Mouse (Mus musculus): ENCODE data around the gene Plcb4.
"Not testable (repeated sequence)": the region's sequence is repeated elsewhere in the genome, so short reads cannot be mapped to it uniquely, and the experiment has no call there.

Plcb4 gene

DNA sequence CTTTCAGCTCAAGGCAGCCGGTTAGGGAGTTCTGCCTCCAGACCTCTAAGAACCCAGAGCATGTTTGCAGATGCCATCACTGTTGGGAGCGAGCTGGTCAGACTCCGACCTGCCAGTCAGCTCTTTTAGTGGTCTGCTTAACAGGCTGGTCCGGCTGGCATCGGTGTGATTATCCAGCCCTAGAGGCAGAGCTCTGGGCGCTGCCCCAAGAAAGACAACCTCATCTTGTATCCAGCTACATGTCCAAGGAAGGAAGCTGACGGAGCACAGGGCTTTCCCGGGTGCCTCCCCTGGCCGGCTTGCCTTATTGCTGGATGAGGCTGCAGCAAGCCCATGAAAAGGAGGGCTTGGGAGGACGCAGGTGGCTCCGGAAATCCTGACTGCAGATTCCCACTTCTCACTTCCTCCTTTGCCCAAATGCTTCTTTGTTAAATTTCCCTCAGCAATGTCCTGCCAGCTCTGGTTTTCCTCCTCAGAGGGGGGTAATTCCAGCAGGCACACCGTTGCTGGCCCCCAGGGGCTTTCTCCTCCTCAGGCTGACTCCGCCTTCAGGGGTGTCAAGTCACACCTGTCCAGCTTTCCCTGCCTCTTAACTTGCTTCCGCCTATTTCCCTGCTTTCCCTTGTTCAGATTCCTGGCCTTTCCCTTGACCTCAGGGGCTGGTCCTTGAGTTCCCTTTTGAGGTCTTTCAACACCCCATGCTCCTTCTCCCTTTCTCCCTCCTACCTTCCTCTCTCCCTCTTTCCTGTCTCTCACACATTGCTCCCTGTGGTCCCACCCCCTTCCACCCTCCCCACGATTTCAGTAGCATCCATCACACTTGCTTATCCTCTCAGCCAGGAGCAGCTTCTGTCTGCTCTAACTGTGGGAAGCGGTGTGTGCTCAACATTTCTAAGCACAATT lies 58.7 kb downstream of the Plcb4 start:
- no peak for DNase-seq (ENCODE audit: low read depth)

DNA sequence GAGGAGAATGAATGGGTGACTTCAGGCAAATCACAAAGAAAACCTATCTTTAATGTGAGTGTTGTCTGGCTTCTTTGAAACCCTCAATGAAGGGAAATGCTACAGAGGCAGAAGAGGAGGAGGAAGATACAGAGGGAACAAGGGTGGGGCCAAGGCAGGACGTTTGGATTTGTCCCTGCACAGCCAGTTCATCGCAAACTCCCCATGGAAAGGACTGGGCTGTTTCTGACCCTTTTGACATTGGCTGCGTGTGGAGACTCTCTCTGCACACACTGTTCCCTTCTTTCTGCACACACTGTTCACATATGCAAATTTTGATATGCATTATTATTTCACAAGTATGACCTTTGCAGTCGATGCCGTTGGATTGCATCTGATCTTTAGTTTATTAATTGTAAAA lies 63.3 kb downstream of the Plcb4 start:
- DNase-seq (ENCODE audit: low read depth): no peak

DNA sequence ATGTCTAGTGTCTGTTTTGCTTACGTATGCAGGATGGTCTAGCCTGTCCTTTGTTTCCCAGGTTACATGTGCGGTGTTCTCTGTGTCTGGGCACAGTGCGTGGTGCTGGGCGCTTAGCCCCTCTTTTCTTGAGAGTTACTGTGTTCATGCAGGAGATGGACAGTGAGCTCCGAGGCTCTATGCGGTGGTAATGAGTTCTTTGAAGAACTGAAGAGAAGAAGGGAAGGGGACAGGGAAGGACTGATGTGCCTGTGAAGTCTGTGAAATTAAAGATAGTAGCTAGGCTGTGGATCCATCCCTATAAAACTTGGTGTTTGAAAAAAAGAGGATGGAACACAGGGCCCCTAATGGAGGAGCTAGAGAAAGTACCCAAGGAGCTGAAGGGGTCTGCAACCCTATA lies 64.6 kb downstream of the Plcb4 start:
- DNase-seq (ENCODE audit: low read depth): no peak

DNA sequence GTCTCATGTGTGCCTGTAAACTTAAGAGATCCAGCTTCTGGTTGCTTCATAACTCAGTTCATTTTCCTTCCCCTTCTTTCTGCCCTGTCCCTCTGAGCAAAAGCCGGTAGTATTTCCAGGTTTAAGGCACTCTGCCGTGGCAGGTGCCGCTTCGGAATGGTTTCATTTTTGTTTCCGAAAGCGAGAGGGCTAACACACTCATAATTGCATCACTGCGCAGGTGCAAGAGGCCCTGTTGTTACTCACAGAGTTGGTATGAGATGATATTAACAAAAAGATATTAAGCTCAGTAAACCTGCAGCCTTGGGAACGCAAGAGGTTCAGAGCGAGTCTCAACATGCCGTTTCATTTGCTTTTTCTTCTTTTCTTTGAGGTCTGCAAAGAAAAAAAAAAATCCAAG lies 65.7 kb downstream of the Plcb4 start:
- DNase-seq (ENCODE audit: low read depth): no peak

DNA sequence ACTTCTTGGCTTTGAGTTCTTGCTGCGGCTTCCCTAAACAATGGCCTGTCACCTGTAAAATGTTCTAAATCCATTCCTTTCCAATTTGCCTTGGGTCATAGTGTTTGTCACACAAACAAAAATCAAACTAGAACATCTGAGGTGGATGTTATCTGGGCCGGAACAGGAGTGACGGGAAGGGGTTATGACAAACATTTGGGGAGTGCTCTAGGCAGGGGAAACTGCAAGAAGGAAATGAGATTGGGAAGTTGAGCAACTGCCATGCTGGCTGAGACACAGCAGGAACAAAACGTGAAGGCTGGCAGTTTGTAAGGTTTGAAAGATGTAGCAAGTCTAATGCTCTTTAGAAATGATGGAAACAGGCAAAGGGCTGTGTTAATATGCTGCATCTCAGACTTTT lies 66.6 kb downstream of the Plcb4 start:
- DNase-seq (ENCODE audit: low read depth): no peak

DNA sequence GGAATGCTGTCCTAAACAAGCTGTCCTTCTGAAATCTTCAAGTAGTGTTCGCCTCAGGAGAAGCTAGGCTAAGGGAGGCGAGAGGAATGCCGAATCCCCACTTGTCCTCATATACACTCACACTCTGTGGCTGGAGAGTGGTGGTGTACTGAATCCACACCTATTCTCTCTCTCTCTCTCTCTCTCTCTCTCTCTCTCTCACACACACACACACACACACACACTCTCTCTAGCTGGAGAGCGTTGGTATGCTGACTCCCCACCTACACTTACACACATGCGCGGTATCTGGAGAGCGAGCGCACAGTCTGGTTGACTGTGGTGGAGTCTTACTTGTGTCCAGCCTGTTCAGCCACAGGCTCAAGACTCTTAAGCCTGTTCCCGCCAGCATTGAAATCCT lies 68.3 kb downstream of the Plcb4 start:
- DNase-seq (ENCODE audit: low read depth): no peak

DNA sequence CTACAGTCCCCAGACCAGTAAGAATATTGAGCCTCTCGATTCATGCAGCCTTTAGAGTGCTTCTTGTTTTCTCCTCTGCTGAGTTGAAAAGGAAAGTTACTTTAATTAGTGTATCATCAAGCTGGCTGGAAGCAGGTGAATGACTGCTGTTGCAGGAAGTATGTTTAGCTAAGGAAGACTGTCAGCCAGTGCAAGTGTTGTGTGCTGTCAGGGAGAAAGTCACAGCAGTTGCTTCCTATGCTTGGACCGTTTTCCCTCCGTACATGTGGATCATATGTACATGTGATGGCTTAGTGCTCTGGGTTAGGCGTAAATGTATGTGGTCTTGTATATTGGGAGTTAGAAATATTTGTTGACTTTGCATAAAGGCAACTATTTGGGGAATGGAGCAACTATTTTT lies 69.1 kb downstream of the Plcb4 start:
- no peak for DNase-seq (ENCODE audit: low read depth)

DNA sequence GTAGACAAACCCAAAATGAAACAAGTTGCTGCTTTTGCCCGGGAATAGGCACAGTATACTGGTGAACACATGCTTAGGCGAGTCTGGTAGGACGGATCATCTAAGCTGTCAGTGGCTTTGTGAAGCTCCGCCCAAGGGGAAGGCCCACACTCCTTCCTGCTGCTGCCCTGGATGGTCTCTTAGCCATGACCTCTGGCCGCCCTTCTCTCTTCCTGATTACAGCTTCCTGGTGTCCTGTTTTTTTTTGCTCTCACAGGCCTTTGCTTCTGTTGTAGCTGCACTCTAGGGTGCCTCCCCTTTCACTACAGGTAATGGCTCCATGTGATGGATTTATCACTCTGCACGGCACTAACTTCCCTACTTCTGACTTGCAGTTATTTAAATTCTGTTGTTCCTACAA lies 72.8 kb downstream of the Plcb4 start:
- no peak for DNase-seq (ENCODE audit: low read depth)

DNA sequence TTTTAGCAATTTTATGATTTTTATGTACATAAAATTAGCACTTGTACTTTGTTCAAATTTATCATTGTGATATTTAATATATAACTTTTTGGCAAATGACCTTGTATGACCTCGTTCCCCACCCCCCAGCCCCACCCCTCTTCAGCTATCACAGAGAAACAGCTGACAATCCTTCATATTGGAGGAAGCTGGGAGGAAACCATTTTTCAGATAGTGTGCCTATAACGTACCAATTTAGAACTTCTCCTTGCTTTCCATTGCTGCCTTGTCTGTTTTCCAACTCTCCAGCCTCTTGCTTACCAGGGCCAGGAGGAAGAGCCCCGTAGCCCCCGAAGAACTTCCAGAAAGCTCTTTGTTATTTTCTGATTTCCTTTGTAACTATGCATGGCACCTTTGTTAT lies 73.8 kb downstream of the Plcb4 start:
- no peak for DNase-seq (ENCODE audit: low read depth)

DNA sequence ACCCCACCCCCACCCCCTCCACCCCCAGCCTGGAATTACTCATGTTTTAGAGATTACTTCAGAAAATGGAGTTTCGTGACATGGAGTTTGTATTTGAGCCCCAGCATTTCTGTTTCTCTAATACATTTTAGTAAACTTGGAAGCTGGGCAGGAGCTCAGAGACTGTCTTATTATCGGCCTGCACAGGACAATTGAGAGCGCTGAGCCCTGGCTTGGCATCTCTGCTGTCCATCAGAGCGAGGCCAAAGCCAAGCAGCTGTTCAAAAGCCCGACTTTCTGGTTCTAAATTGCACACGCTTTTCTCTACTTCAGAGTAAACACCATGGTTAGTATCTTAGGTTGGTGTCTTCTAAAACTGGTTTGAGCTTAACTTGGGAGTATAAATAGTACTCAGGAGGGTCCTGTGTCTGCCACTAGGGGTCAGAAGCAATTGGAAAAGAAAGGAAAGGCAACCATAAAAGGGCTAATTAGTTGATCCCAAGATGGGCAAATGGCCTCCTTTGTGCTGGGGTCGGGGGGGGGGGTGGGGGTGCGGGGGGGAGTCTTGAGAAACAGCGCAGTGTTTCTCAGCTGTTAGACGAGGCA lies 75.2 kb downstream of the Plcb4 start:
- no peak for DNase-seq (ENCODE audit: low read depth)

DNA sequence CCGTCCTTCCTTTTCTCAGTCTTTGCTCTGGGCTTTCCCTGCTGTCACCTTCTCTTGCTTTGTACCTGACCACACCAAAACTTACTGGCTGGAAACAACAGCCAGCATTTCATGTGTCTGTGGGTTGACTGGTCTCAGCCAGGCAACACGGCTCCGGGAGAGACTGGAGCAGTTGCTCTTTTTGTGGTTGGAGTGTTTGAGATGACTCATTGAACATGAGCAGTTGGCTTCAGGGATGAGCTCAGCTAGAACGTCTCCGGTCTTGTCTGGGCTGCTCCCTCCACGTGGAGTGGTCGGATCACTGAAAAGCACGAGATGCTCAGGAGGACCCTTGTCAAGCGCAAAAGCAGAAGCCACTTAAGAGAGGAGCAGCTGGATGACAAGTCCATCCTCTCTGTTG lies 78.7 kb downstream of the Plcb4 start:
- DNase-seq (ENCODE audit: low read depth): no peak

DNA sequence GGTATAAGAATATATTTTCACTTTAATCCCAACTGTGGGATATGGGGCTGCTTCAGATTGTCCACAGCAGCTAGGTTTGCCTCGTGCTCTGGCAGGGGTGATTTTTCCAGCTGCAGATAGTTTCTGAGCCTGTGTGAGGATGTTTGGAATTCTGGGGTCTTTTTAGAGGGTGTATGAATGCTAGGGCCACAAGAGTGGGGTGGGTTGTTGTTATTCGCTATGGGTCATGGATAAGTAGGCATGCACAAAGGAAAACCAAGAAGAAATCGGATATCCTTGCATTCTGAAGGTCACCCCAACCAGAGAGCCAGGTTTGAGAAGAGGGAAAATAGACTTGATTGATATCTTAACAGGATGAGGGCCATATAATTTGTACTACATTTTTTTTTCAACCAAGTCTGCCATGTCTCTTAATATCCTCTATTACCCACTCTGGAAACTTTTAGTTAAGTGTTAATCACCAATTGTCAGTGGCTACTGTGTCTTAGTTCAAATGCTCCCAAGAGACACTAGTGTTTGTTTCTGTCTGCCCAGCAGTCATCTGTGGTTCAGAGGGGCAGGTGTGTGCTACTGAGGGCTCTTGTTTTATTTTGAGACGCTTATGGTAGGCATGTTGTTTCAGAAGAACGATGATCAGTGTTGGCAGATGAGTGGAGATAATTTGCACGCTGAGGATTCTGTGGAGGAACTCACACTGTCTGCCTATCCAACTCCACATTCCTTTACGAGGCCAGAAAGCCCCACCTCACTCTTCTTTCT lies 79.4 kb downstream of the Plcb4 start:
- not testable (repeated sequence) for DNase-seq (ENCODE audit: low read depth)

DNA sequence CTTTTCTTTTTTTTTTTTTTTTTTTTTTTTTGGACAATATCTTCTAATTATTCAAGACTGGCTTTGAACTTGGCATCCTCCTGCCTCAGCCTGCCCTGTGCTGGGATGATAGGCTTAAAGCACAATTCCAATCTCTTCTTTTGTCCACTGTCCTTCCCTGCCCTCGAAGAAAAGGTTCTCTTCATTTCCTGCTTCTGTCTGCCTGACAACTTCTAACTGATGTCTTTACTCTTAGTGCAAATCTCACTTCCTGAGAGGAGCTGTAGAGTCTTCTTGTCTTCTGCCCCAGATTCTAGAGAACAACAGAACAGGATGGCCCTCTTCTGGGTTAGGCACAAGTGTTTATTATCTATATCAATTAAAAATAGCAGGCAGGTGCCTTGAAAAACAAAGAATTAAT lies 80.1 kb downstream of the Plcb4 start:
- no peak for DNase-seq (ENCODE audit: low read depth)

DNA sequence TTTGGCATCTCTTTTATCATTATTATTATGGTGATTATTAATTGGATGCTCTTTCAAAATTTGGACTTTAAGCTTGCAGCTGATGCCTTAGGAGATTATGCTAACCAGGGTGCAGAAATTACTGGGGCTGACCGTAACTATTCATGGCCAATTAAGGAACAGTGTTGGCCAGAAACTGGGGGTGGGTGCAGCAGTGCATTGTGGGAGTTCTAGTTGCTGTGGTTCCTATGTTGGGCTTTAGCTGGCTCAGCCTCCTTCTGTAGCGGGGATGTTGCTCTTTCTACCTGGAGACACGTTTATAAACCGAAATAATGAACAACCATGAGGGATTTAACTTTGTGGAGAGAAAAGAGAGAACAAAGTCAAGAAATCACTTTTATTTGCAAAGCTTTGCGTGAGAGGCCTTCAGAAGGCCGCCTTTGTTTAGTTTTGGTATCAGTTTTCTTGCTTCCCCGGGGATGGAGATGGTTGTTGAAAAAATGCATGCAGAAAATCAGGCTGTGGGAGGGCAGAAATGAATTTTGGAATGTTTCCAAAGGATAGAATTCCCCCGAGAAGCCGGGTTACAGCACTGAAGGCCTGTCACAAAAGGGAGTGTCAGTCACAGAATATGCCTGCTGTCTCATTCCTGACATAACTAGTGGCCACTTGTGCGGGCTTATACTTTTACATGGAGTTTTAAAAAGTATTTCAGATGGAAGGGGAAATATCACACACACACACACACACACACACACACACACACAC lies 84.3 kb downstream of the Plcb4 start:
- no peak for DNase-seq (ENCODE audit: low read depth)

DNA sequence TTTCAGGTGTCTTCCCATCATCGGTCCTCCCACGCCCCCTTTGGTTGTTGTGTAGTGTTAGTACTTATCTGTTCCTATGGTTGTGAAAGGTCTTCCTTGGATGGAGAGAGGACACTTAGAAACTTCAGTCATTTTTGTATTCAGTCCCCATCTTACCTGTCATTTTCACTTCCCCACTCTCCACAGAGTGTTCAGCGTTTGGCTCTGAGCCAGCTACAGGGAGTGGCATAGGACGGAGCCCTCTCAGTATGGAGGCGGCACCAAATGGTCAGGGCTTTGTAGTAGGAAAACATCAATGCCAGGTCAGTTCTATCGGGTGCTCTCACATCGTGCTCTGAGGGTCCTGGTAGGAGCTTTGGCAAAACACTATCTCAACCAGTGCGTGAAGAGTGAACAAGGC lies 85.9 kb downstream of the Plcb4 start:
- DNase-seq (ENCODE audit: low read depth): no peak

DNA sequence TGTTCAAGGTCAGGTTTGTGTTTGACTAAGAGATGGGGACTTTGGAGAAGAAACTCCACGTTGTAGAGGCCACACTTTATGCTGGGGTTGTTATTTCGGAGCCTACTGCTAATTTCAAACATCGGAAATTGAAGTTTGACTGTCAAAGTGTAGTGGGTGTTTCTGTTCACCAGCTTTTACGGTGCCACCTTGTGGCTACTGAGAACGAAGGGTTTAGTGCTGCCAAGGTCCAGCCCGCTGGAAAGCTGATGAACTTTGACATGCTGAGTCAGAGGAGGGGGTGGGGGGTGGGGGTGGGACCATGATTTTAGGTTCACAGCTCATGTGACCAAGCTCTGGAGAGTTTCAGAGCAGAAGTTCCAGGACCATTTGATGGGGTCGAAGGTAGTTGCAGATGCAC lies 86.3 kb downstream of the Plcb4 start:
- DNase-seq (ENCODE audit: low read depth): no peak

DNA sequence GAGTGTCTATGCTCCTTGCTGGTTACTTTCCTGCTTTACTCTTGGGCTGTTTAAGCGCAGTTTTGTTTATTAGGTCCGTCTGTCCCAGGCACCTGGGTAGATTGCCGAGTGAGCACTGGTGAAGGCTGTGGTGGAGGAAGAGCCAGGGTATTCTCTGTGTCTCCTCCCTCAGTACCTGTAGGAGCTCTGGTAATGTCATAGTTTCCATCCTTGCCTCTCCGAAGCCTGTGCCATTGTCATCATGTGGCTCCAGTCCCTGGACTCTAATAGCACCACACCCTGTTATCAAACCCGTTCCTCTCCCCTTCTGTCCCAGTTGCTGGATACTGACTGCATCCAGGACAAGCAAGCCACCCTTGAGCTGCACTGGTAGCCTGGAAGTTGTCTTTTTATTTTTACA lies 89.6 kb downstream of the Plcb4 start:
- no peak for DNase-seq (ENCODE audit: low read depth)

DNA sequence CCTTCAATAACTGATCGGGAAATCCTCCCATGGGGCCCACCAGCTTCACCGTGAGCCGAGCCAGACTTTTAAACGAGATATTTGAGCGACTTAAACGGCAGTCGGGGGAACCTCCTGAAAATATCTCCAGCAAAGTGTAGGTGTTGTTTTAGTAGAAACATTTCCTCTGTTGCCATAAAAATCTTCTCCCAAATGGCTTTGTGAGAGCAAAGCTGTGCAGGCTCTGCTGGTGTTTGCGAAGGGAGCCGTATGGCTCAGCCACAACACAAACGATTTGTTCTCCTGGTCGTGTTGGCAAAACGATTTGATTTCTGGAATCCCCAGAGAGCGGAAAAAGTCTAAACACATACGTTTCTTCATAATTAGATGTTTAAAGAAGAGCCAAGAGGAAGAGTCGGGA lies 90.8 kb downstream of the Plcb4 start:
- no peak for DNase-seq (ENCODE audit: low read depth)

DNA sequence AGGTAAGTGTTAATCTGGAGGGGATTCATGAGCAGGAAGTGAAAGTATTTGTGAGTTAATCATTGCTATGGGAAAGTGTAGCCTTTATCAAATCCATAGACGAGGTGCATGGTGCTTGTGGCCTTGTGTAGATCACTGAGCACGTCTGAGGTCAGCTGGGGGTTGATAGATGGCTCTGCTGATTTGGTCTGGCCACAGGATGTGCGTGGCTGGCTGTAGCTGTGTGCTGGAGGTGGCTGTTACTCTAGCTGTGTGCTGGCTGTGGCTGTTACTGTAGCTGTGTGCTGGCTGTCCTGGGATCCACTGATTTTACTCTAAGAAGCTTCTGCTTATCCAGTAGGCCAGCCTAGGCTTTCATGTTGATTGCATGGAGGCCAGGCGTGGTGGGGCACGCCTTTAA lies 91.9 kb downstream of the Plcb4 start:
- no peak for DNase-seq (ENCODE audit: low read depth)

DNA sequence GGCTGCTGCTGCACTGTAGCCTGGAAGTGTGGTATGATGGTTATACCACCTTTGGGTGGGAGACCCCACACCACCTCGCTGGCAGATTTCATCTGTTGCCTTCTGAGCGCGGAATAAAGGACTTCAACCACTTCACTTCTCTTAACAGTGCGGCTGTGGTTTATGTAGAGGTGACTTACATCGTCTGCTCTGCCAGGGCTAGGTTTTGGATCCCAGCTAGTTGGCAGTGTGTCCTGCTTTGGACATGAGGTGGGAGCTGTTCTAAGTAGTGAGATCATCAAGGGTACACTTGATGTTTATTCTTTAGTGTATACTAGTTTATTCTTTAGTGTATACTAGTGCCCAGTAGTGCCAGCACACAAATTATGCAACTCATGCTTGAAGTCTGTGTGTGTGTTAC lies 97.0 kb downstream of the Plcb4 start:
- no peak for DNase-seq (ENCODE audit: low read depth)

DNA sequence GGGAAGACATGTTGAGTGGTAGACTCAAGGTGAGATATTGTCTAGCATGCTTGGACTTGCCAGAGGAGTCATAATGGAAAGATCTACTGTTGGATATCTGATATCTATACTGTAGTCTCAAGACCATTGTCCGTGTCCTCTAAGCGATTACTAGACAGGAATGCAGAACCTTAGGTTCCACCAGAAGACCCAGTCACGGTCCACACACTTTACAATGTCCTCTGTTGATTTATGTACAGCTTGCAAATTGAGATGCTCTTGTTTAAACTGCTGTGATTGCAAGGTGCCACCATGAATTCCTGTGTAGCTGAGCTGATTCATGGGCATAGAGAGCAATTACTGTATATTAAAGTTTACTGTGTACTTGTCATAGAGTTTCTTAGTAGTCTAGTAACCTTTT lies 98.7 kb downstream of the Plcb4 start:
- no peak for DNase-seq (ENCODE audit: low read depth)

DNA sequence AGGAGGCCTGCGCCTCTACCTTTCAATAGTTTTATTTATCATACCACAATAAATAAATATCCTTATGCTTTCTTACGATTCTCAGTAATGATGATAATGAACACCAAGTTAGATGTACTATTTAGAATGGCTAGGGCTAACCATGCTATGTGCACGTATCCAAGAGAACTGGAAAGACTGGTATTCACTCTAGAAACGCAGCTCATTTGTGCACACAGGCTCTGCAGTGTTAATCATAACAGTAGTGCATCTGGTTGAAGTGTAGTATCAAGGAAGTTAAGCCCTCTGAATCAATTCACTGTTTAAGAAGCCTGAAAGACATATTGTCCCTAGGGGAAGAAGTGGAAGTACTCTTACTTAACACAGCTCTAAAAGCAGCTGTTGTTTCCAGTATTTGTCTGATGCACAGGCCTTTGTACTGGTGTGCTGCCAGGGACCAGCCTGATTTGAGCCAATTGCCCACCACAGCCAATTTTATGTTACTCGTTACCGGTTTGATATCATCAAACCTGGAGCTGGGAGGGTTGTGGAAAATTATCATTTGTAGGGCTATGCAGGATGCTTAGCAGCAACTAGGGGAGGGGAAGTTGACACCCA lies 100.8 kb downstream of the Plcb4 start:
- no peak for DNase-seq (ENCODE audit: low read depth)

Measured in induced T-regulatory cell, adult 2 months (primary cell).